Mouse (Mus musculus) skeletal muscle tissue, adult 2 months (tissue): Measurements from ENCODE around the gene Rarb.

ENCODE experiments used
- DNase-seq: peaks from one replicate; pipeline ENCODE4 v3.0.0-alpha.2; 2012; ENCODE audit warnings: low read depth, low spot score

Rarb gene

GRCm38 (mm10) chr14:16434396-16435171, 384.4 kb downstream of the Rarb start:
- DNase-seq, result peak; percentile 73

DNA sequence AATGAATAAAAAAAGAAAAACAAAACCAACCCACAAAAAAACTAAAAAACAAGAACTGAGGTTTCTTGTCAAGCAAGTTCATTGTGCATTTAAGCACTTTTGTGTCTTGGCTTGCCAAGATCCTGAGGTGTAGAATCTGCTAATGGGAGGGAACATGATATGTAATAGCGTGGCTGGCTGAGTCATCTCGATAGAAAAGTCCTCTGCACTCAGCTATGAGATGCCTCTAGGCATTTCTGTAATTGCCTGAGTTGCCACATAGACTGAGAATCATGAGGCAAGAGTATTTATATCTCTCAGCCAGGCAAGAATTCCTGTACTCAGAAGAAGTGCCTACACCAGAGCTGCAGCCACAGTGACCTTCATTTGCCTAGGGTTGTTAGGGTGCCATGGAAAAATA, 385.8 kb downstream of the Rarb start:
- DNase-seq, result peak; percentile 65

- no peak for DNase-seq
Observed at GRCm38 (mm10) chr14:16432550-16432949, 386.4 kb downstream of the Rarb start.

DNA sequence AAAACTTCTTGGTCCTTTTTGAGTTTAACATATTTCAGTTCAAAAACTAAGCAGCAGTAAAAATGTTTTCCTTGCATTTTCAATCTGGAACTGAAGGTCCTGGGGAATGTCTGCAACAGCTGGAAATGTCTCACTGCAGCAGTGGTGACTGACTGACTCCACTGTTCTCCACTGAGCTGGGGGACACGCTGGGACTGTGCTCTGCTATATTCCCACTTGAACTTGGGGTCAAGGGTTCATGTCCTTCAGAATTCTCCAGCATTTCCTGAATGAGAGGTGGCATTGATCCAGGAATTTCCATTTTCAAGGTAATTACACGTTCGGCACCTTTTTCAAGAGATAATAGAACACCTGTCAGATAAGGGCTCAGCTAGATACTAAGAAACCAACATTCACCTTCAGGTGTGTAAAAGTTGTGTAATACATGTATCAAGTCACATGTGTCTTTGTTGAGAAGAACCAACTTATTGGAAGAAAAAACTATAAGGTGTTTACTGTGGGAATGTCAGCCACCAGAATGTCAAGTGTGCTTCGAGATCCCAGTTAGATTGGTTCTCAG, 386.9 kb downstream of the Rarb start:
- DNase-seq, result no peak

- DNase-seq, result no peak
Observed at GRCm38 (mm10) chr14:16427569-16427968, 391.4 kb downstream of the Rarb start.

DNA sequence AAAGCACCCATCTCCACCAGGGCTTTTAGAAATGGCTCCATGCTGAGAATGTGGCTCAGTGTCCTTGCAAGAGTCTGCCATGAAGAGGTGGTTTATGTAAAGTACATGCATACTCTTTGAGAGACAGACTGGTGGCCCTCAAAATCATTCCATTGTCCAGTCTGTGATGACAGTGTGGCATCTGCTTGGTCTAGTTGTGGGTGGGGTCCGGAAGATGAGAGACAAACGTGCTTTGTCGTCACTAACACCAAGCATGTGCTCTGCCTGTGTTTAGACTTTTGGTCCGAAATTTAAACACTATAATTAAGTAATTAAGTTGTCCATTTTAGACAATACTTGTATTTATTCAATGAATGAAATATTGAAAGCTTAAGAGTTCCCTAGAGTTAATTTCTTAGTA, 404.8 kb downstream of the Rarb start:
- no peak for DNase-seq

- DNase-seq, result no peak
Observed at GRCm38 (mm10) chr14:16405187-16405586, 413.8 kb downstream of the Rarb start.

DNA sequence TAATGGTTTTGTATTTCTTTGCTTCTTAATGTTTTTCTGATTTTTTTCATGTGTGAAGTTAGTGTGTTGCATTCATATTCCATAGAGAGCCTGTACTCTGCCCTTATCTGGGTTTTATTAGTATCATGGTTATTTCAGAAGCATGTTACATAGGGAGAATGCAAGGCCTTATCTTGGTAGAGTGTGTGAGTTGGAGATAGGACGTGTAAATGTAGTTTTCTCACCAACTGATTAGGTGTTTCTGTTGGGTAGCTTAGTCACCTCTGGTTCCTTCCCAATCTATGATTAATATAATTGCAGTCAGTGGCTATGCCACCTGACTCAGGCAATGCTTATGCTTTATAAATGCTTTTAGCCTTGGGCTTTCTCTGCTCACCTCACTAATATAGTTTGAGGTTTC, 434.2 kb downstream of the Rarb start:
- DNase-seq, result no peak
